Mouse (Mus musculus) left cerebral cortex, postnatal 4 days (tissue): ENCODE results near the gene Ccdc121. TPM values are rescaled to one million over a fixed set of nuclear protein-coding genes. Genes with fewer than 3 reads are reported as not detected.

Experiments
- DNase-seq: peaks from one replicate; pipeline ENCODE4 v3.0.0-alpha.2; 2022
- intact Hi-C: fragments of 180-260 bp; cut with DNase I; formaldehyde crosslinking; loops from one replicate; pipeline ENCODE4 v1.15.1; 2025
- total RNA-seq, 2 experiments: library from RNA; stranded (reverse); gene quantifications; 2 replicates each; pipeline ENCODE4 v1.2.3; 2021

The Ccdc121 gene
- under 1 TPM in 1 of 2 experiments, not detected in 1; 0.44 TPM for total RNA-seq

DNA sequence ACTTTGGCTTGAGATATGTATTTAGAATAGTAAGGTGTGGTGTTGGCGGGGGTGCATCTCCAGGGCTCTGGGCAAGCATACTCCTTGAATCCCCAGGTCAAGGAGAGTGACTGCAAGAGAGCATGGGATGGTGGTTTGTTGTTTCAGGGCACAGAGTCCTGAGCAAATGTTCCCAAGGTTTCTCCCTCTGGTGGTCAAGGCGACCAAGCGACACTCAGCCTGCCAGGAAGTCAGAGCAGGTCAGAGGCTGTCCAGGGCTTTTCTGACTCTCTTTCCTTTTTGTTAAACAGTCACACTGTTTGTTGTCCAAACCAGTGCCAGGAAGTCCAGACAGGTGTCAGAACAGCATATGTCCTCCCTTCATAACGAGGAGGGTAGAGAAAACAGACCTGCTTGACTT, at the start of gene Ccdc121:
Ccdc121 (minus strand) TSS at position 145 of the 400 bp plus-strand sequence.
- no peak for DNase-seq
- intact Hi-C loops = no loop called here

DNA sequence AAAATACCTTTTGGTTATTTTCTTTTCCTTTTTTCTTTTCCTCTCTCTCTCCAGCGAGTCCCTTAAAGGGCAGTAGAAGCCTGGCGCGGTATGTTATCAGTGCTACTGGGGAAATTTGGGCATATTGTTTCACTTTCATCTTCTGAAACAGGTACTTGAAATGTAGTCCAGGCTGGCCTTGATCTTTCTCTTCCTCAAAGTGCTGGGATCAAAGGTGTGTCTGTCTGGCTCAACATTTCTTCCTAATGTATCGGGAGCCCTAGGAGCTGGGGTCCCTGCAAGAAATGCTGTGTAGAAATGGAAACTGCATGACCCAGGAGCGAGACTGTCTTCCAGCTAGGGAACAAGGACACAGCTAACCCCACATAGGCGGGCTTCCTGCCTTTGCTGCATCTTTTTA, 49.1 kb upstream of the Ccdc121 start:
- intact Hi-C loops = no loop called here
- DNase-seq = no peak

- DNase-seq = no peak
- intact Hi-C loops = no loop called here
Measured at GRCm38 (mm10) chr1:181559655-181560054, 48.4 kb upstream of the Ccdc121 start.

GRCm38 (mm10) chr1:181555475-181555874, 44.2 kb upstream of the Ccdc121 start:
- no peak for DNase-seq
- intact Hi-C loops = no loop called here

DNA sequence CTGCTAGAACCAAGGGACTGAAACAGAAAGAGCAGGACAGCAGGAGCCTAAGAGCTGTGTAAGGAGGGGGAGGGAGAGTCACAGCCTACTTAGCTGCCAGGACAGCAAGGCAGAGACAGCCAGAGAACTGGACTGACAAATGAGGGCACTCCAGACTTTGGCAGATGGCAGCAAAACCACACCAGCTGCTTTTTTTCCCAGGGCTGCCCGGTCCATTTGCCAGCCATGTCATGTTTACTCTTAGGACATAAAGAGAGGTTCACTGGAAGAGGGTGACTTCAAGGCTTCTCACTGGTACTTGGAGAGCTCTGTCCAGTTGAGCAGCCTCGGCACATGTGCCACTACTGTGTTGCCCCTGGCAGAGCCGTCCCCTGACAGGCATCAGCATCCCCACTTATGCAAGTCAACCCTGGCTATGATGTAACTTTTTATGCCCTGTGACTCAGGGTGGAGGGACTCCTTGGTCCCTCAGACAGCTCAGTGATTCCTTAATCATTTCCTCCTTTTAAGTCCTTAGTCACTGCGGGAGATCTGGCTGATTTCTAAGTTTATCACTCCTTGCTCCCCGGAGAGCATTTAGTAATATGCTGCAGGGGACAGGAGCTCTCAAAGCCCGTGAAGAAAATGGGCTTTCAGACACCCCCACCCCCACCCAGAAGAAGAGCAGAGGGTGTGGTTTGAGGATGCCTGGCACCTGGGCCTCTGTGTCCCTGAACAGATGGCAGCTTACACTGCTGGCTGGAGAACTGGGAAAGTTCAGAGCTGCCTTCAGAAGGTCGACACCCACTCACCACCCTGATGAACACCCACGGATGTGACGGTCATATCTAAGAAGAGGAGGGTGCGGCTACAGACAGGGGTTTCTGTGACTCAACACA, 41.5 kb upstream of the Ccdc121 start:
- intact Hi-C loops = no loop called here
- DNase-seq = peak; percentile 81

GRCm38 (mm10) chr1:181550826-181551225, 39.6 kb upstream of the Ccdc121 start:
- no peak for DNase-seq
- intact Hi-C loops = no loop called here

- intact Hi-C loops = loop anchor here (5.0 to 10.0 kb wide), 3 partner anchors 75 to 278 kb away; no protein-coding TSS in a partner anchor
- no peak for DNase-seq
Measured at GRCm38 (mm10) chr1:181549987-181550386, 38.7 kb upstream of the Ccdc121 start.

DNA sequence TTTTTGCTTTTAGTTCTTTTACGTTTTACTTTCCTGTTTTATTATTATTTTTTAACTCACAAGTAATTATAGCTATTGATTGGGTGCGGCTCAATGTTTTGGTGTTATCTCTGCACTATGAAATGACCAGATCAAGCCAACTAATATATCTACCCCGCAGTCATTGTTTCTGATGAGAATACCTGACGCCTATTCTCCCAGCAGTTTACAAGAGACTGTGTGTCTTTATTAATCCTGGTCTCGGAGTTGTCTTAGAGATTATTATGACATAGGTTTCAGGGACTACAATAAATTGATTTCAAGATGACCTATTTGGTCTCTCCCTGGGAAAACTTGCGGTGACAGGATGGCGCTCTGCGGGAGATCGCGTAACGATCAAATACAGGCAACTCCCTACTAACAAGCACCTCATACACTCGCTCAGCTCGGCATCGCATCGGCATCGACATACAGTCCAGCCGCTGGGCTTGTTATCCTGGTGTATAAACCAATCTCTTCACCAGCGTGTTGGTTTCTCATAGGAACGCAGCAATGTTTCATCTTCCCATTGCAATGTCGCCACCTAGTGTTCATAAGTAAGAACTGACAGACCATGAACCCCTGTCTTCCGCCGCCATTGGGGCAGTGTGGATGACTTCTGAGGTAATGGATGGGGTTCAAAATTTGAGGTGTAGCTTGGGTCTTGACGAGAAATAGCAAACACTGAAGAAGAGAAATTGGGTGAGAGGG, 34.0 kb upstream of the Ccdc121 start:
- peak; percentile 55 for DNase-seq
- intact Hi-C loops = loop anchor here (5.0 to 10.0 kb wide), 3 partner anchors 70 to 273 kb away; no protein-coding TSS in a partner anchor

DNA sequence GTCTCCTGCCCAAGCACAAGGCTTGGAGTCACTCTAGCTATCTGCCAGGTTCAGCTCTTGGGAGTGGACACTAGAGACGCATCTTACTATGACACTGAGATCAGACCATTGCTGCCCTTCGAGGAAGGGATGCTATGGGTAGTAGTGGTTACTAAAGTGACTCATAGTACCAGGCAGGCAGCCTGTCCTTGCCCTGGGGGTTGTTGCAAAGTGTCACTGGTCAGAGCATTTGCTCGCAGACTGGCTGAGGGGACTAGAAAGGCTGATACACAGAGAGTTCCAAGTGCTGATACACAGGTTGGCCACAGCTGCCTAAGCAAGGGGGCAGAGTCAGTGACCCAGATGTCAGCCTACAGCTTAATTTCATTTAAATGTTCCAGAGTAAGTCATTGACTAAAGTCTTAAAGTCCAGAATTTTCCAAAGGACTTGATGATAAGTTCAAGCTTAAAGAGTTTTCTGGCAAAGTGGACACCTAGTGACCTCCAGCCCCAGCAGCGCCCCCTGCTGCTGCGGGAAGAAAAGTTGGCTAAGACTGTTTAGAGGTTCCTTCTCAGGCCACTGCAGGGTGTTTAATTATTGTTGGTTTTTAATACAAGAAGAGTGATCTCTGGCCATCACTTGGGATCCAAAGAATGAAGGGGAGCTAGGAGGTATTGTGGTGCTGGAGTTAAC, 32.6 kb upstream of the Ccdc121 start:
- DNase-seq = no peak
- intact Hi-C loops = loop anchor here (10.0 kb wide), 2 partner anchors 69 to 149 kb away; no protein-coding TSS in a partner anchor

DNA sequence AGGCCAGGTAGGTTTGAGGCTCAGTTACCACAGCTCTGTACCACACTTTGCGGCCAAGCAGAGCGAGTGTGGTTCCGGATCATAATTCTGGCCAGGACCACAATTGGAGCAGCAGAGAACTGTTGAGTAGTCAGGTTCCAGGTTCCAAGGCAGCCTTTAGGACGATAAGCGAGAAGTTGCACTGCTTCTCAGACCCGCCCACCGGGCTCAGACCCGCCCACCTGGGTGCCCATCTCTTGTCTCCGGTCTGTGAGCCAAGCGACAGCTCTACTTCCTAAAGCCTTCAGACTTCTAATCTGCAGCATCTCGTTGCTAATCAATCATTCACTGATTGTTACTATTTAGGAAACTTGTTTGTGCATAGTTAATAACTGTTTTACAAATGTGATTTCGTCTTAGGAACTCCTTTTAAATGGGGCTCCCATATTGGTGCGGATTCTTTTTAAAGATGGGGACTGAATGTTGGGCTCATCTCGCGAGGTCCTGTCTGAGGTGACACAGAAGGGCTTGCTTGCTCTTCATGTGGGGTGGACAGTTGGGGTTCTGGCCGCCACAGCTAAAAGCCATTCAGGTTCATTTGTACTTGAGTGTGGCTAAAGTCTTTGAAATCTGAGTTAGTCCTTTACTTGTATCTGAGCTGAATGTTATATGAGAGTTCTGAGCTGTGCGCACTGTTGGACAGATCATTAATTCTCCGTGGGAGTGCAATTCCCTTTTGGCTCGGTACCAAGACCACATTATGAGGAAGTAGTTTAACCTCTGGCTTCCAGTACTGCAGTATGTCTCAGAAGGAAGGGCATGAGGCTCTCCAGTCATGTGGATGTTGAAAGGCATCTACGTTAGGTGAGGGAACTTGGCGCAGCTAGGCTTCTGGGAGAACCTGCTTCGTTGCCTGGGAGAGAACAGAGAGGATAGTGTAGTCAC, 28.9 kb upstream of the Ccdc121 start:
- intact Hi-C loops = loop anchor here (10.0 kb wide), 2 partner anchors 65 to 145 kb away; no protein-coding TSS in a partner anchor
- no peak for DNase-seq

DNA sequence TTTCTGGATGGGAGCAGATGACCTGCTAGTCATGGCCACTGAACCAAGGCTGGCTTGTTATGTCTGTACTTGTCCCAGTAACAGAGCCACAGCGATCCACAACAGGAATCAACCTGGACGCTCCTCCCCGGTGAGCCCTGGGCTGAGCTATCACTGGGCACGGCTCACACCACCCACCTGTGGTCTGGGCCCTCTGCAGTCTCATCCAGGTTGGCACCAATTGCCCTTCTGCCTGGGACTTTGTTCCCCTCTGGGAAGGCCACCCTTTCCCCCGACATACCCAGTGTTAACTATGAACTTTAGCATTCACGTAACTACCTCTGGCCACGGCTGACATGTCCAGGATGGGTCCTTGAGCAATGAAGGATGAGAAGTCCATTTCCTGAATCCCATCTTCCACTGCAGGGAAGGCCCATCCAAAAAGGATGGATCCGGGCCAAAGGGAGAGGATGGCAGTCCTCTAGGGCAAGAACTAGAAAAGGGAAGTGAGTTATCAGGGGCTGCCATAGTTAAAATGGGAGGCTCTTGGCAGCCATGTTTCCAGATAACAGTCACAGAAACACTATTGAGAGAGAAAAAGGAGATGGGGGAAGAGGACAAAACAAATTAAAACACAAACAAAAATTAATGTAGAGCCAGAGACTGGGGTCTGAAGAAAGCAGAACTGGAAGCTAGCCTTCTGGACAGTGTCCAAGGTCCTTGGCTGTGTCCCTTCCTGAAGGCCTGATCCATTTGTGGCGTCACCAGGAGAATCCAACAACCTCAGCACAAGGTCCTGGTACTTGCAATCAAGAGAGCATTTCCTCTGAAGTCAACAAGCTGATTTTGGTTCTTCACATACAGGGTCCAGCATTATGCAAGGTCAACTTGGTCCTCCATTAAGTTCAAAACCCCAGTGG, 26.6 kb upstream of the Ccdc121 start:
- no peak for DNase-seq
- intact Hi-C loops = no loop called here

DNA sequence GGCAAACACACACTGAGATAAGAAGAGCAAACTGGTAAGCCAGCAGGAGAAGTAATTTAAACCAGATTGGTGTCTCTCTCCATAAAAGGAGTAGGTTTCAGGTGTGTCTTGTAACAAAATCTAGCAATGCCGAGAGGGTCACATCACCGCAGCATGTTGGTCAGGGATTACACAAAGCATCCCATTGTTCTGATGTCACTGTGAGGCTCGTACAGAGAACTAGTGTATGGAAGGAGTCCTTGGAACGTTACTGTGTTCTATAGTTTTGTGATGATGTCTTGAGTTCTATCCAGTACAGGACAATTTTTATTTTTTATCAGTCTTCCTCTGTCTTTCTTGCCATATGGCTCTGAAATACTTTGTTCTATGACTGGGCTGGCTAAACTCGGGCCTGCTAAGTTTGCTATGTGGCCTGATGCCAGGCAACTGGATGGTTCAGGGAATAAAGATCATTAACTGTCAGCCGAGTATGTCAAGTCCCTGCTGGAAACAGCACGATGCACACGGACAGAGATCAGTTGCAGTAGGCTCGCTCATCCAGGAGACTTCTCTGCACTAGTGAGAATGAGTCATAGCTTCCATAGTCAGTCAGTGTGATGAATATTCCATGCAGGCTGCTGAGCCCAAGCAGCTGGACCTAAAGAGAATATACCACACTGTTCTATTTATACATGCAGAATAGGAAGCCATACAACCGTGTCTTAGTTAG, 24.1 kb upstream of the Ccdc121 start:
- intact Hi-C loops = no loop called here
- DNase-seq = no peak

- intact Hi-C loops = no loop called here
- DNase-seq = peak; percentile 90
Measured at GRCm38 (mm10) chr1:181529368-181529767, 18.1 kb upstream of the Ccdc121 start.

DNA sequence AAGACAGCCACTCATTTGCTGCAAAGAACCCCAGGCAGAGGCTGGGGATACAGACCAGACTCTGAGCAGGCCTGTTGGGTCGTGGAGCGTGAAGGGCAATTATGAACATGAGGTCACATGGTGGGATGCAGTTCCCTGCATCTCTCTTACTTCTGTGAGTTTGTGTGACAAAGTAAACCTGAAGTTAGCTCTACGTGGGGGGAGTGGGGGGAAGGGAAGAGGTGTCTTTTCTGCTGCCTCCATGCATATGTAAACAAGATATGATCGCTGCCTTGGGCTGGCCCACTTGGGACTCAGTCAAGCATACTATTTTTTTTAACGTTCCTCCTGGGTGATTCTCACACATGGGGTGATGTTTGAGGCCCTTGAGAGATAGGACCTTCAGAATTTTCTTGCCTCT, 14.7 kb upstream of the Ccdc121 start:
- no peak for DNase-seq
- intact Hi-C loops = no loop called here

DNA sequence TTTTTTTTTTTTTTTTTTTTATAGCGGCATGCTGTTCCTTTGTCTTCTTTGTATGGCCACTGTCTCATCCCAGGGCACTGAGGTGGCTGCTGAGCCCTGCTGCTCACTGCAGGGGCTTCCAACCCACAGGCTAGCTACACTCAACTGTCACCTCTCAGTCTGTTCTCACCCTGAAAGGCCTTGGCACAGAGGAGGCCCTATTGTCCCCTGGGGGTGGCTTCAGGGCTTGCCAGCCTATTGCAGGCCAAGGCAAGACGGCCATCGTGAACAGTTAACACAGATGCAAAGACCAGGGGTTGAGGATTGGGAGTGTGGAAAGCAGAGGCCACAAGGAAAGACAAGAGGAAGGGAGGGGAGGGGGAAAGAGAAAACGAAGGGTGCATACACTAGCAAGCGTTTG, 12.6 kb upstream of the Ccdc121 start:
- DNase-seq = peak; percentile 85
- intact Hi-C loops = no loop called here

- DNase-seq = no peak
Measured at GRCm38 (mm10) chr1:181521401-181522091, 10.3 kb upstream of the Ccdc121 start.

GRCm38 (mm10) chr1:181519137-181519536, 7.9 kb upstream of the Ccdc121 start:
- intact Hi-C loops = no loop called here
- no peak for DNase-seq

More at GRCm38 (mm10) chr1:181521401-181522091, 10.3 kb upstream of the Ccdc121 start:
- intact Hi-C loops = no loop called here

- DNase-seq = no peak
Measured at GRCm38 (mm10) chr1:181518046-181518445, 6.8 kb upstream of the Ccdc121 start.

More at GRCm38 (mm10) chr1:181518046-181518445, 6.8 kb upstream of the Ccdc121 start:
- intact Hi-C loops = no loop called here
